Mouse (Mus musculus) liver, postnatal 0 days (tissue): Measurements from ENCODE around the gene Psmd14.

ENCODE experiments used
- CTCF ChIP-seq: sonication (generic); IDR thresholded peaks from 2 replicates; pipeline ENCODE4 v1.5.1; 2016; ENCODE audit warnings: antibody characterized with exemption, low read depth
- EP300 ChIP-seq: IDR thresholded peaks from 2 replicates; pipeline ENCODE4 v1.6.1; 2016; ENCODE audit warnings: antibody characterized with exemption, low read depth, mild to moderate bottlenecking

DNA sequence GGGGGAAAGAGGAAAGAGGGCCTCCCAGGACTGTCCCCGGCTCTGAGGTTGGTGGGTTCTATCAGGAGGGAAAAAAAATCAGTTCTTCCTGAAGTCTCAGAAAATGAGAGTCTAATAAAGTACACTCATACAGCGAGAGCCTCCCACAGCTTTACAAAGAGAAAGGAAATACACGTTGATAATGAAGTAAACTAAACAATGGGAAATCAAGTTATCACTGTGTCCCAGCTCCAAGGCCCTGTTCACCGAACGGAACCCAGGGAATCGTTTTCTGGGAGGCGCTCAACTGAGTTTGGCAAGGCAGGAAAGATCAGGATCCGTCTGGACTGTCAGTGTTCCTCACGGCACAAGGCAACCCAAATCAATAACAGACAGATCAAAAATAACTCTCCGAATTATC lies 48.7 kb upstream of the Psmd14 start:
- TF ChIP-seq CTCF, result no peak
- TF ChIP-seq EP300, result no peak; the same call in 1 of the 2 replicates
